Mouse (Mus musculus) cortical plate, adult 2 months (tissue): Measurements from ENCODE around the gene Spi1.

Source experiments
- CTCF ChIP-seq: fragments of 200-500 bp; IDR thresholded peaks from 2 replicates; pipeline ENCODE4 v1.5.1; 2011; ENCODE audit warnings: mild to moderate bottlenecking, control low read depth, low read length; ENCODE audit not compliant: insufficient read depth; ENCODE audit errors: extremely low read depth
- POLR2A ChIP-seq: fragments of 200-500 bp; IDR thresholded peaks from 2 replicates; pipeline ENCODE4 v1.6.1; 2011; ENCODE audit warnings: mild to moderate bottlenecking, low read length, control low read depth; ENCODE audit not compliant: insufficient read depth; ENCODE audit errors: extremely low read depth

DNA sequence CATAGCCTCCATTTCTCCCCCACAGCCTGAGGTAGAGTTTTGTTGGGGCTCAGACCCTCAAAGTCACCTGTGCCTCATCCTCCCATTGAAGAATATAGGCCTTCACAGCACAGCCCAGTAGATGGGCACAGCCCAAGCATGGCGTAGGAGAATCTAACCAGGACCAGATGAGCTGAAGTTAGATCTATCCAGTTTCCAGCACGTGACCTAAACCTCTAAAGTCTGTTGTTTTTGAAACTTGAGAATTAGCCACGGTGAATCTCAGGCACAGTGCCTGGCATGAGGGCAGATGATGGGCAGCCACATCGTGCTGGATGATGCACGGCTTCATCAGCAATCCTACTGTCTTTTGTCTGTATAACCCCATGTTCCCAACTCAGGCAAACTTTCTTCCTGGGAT, 23.8 kb upstream of the Spi1 start:
- TF ChIP-seq POLR2A: no peak
- TF ChIP-seq CTCF: no peak
